Mouse (Mus musculus): ENCODE measurements at regions not wholly inside any gene's neighbourhood (a gene's known extent, or its start where the extent isn't known, plus 50 kb on each side); places are given as distances from the start of the nearest gene placed in this dataset.

DNA sequence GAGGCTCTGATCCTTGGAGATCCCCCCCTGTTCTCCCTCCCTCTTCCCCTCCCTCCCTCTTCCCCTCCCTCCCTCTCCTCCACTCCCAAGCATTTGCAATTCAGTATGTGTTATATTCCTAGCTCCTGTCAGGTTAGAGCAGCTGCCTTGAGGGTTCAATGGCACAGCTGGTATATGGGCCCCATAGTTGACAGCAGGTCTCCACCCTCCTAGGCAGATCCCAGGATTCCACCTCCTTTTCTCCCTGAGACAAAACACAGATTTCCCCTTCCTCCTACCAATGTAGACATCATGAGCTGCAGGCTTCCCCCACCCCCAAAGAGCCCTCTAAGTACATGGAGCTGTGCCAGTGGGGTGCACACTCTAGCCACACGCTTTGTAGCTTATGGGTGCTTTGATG lies 137.8 kb downstream of the Unc5cl start:
- no peak for DNase-seq

- no peak for DNase-seq
Measured at GRCm38 (mm10) chr17:48595418-48595963, 140.8 kb downstream of the Unc5cl start.

DNA sequence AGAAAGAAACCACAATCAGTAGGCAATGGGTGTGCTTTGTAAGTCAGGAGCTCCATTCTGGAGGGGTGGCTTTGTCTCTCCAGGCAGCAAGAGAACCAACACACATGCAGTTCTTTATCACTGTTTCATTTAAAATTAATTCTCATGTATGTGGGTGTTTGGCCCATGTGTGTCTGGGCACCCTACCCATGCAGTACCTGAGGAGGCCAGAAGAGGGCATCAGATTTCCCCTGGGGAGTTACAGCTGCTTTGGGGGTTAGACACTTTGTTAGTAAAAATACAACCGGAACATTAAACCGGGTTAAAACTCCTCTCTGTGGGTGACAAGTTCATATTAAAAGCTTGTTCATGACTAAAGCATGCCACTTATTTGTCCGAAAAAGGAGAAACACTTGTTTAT lies 141.7 kb downstream of the Unc5cl start:
- DNase-seq, result no peak

GRCm38 (mm10) chr17:48597301-48597700 lies 142.6 kb downstream of the Unc5cl start:
- DNase-seq, result no peak

- DNase-seq, result no peak
Measured at GRCm38 (mm10) chr17:48598471-48599141, 143.9 kb downstream of the Unc5cl start.

DNA sequence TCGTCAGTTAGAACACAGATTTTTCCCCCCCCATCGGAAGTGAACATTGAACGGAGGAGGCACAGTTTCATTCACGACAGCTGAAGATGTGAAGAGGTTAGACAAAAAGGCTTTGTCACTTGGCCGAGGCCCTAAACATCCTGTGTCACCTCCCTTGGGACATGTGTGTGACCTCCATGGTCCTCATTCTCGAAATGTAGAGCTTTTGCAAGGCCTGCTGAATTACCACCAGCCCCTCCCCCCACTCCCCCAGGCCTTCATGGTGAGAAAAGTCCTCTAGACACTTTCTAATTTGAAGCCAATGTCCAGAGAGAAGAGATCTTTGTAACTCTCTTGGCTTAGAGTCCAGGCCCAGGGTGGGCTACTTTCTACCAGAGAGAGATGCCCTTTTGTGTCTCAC lies 145.5 kb downstream of the Unc5cl start:
- DNase-seq, result no peak

DNA sequence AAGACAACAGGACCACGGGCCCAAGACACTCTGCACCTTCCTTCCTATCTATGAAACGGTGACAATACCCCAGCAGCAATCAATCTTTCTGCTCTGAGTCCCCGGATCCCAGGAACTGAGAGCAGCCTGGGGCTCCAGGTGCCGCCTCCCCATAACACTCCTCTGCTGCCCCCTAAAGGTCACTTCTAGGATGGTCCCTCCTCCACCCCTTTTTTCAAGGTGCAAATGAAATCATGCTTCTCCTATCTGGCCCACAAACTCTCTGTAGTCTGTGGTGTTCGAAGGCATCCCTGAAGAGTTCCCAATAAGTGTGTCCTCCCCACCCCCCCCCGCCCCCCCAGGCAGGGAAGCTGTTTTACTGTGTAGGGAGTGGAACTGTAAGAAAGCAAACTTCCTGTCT lies 147.9 kb downstream of the Unc5cl start:
- peak; percentile 67 for DNase-seq

DNA sequence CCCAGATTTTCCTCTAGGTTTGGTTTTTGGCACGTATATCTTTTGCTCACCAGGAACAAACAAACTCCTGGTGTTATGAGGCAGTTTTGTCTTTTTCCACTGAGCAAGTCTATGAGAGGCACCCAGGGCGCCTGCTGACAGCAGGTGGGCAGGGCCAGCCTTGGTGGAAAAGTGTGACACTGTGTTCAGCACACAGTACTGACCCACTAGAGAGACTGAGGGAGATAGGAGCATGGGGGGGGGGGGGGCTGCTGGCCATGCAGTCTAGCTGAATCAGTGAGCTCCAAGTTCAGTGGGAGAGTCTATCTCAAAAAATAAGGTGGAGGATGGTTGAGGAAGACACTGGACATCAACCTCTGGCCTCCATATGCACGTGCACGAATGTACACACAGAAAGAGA lies 152.1 kb downstream of the Unc5cl start:
- DNase-seq, result no peak

DNA sequence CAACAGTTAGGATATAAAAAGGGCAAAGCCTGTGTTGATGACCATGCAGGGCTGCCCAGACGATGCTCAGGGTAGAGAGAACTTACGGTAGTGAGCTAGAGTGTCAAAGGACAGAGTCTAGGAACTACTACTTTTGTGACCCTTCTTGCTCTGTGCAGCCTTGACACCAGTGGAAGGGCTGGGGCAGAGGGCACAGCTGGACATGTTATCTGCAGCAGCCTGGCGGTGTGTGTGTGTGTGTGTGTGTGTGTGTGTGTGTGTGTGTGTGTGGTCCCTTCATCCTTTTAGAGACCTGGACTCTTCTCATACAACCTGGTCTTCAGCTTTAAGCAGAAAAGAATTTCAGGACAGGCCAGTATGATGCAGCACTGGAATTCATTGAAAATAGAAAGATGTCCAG lies 153.6 kb downstream of the Unc5cl start:
- no peak for DNase-seq

GRCm38 (mm10) chr17:48610107-48610506 lies 155.4 kb downstream of the Unc5cl start:
- DNase-seq, result no peak

DNA sequence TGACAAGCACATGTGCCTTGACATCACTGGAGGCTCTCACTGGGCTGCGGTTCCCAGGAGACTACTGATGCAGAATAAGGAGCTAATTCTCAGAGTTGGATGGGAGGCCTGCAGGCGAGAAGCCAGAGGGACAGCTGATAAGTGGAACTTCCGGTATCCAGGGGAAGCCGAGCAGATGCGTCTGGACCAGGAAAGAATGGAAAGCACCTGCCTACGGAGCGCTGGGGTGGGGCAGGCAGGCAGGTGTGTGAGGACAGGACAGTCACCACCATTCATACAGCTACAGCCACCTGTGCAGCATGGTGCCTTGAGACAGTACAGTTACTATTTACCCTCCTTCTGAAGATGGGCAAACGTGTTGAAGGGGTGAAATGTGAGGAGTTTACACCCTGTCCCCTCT lies 156.1 kb downstream of the Unc5cl start:
- DNase-seq, result no peak

DNA sequence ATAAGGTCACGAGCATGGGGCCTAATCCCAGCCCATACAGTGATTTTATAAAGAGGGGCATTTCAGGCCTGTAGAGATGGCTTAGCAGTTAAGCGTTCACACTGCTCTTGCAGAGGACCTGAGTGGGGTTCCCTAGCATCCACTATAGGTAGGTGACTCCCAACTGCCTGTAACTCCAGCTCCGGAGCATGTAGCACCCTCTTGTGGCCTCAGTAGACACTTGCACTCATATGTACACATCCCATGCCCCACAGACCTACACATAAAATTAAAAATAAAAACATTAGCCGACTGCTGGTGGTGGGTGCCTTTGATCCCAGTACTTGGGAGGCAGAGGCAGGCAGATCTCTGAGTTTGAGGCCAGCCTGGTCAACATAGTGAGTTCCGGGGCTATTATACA lies 158.8 kb downstream of the Unc5cl start:
- DNase-seq, result no peak

DNA sequence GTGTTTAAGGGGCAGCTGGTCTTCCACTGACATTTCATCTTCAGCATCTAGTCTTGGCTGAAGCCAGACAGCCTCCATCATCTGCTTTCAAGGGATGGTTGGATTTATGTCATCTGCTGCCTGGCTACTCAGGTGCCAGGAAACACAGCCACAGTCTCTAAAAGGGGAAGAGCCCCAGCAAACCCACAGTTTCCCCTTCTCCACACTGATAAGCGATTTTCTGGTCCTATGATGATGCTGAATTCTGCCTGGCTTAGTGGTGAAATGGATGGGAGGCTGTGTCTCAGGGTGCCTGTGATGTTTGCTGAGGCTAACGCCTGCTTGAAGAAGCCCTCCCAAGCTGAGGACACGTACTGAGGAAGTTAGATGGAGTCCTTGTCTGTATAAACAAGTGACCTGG lies 160.5 kb downstream of the Unc5cl start:
- no peak for DNase-seq

GRCm38 (mm10) chr17:48616205-48616604 lies 161.5 kb downstream of the Unc5cl start:
- DNase-seq, result no peak

DNA sequence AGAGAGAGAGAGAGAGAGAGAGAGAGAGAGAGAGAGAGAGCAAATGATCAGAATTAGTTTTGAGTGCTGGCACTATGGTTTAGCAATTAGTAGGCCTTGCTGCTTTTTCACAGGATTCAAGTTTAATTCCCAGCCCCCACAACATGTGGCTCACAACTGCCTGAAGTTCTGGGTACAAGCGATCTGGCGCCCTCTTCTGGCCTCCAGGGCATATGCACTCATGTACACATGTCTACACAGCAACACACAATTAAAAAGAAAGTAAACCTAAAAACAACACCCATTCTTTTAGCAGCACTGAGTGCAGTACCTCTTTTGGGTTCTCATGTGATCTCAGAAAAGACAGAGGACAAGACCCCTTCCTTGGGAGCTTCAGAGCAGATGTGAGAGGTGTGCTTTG lies 166.2 kb downstream of the Unc5cl start:
- DNase-seq, result no peak

DNA sequence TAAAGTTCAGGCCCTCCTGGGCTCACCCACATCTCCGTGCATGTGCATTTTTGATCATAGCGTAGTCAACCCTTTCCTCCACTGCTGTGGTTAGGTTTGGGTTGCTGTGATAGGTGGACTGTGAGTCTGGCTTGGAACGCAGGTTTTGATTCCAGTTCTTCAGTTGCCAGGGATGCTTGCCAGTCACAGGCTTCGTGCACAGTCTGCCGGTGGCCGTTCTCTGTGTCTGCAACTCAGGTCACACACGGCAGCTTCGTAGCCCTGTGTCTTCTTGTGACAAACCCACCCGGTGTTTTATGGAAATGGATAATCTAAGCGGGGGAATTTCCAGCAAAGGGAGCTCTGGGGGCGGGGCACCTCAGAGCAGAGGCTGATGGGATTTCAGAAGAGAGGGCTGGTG lies 167.0 kb downstream of the Unc5cl start:
- DNase-seq, result no peak

- no peak for DNase-seq
Measured at GRCm38 (mm10) chr17:48624937-48625336, 170.2 kb downstream of the Unc5cl start.

DNA sequence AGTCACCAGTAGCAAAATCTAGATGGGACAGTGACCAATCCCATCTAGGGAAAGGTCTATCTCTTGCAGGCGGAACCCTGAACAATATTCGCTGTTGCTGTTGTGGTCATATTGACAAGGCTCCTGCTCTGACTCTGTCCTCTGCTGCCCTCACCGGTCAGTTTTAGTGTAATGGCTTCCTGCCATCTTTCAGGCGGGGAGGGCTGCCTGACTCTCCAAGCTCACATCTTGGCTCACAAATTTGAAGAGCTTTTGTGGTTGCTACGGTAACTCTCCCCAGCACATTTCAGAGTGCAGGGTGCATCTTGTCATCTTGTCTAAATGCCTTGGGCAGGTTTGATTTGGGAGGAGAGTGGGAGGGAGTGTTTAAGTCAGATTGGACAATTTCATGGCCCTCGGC lies 171.3 kb downstream of the Unc5cl start:
- DNase-seq, result no peak

DNA sequence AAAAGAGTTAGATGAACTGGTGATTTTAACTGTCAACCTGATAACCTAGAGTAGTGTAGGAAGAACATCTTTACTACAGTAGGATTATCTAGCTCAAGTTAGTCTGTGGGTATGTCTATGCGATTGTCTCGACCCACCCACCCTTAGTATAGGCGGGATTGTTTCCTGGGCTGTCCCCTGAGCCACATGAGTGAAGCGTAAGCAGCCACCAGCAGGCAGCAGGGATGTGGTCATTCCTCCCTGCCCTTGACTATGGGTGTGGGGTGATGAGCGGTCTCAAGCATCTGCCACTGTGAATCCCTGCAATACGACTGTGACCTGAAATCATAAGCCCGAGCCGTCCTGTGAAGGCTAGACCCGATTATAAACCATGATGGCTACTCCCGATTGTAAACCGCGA lies 184.9 kb downstream of the Unc5cl start:
- no peak for DNase-seq

GRCm38 (mm10) chr17:48643533-48644019 lies 188.9 kb downstream of the Unc5cl start:
- no peak for DNase-seq

DNA sequence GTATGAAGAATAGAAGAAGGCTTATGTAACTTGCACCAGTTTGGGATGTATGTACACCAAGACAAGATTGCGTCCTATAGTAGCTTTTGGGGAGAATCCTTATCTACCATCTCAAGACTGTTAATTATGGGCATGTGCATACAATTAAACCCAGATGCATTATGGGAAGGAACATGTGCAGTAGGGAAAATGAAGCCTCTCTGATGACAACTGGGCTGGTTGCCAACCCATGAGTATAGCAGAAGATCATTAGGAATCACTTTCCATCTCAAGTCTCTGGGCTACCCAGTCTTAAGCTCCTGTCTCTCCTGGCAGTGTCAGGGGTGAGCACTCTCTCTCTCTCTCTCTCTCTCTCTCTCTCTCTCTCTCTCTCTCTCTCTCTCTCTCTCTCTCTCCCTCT lies 190.4 kb downstream of the Unc5cl start:
- DNase-seq, result no peak

DNA sequence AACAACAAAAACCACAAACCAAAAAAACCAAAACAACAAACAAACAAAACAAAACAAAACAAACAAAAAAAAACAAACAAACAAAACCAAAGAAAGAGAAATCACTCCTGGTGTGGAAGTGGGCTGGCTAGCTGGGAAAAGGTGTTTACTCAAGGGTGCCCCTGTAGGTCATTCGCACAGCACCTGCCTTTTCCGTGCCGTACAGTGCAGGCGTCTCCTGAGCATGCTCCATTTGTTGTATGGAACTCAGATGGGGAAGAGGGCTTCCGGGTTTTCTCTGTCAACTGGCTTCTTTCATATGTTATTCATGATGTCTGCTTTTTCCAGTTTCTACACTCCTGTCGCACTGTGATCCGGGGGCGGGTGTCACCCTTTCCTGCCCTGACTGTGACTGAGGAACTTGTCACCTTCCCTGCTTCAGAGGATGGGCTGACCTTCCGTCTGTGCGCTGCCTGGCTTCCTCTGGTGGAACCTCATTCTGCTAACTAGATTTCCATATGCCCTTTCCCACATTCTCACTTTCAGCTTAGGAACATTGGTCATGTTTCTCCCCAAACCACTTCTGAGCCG lies 192.0 kb downstream of the Unc5cl start:
- no peak for DNase-seq

DNA sequence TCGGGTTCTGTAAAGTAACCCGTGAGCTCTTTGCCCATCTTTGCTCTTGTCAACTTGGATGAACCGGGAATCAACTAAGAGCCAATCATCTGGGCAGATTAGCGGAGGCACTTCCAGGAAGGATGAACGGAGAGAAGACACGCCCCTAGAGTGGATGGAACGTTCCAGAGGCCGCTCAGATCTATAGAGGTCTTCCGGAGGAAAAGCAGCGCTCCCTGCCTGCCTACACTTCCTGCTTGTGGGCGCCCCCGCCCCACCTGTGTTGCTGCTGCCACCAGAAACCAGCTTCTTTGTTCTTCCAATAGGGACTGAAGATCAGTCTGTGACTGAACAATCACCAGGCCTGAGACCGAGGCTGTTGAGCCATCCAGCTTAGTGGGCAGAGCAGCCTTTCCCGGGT lies 192.7 kb downstream of the Unc5cl start:
- DNase-seq, result no peak

- no peak for DNase-seq
Measured at GRCm38 (mm10) chr17:48650556-48650955, 195.9 kb downstream of the Unc5cl start.

GRCm38 (mm10) chr17:48672749-48673148 lies 218.0 kb downstream of the Unc5cl start:
- no peak for DNase-seq
